Mouse (Mus musculus) bone marrow macrophage, adult 2 months (primary cell): Measurements from ENCODE around the gene Ptprm.

ENCODE experiments used
- CTCF ChIP-seq: IDR thresholded peaks from 2 replicates; pipeline ENCODE4 v1.5.1; 2012; ENCODE audit warnings: low read depth, mild to moderate bottlenecking, low read length, moderate library complexity
- POLR2A ChIP-seq: IDR thresholded peaks from 2 replicates; pipeline ENCODE4 v1.6.1; 2012; ENCODE audit warnings: mild to moderate bottlenecking, low read depth, low read length, borderline replicate concordance

GRCm38 (mm10) chr17:66659242-66659641, 695.0 kb downstream of the Ptprm start:
- TF ChIP-seq CTCF, result no peak
- TF ChIP-seq POLR2A, result no peak
